Mouse (Mus musculus) myocyte (in vitro differentiated cells): ENCODE results near the gene Zcchc18.

ENCODE experiments used
- E2F4 ChIP-seq: IDR thresholded peaks from one replicate; pipeline ENCODE4 v1.6.1; 2011; ENCODE audit warnings: mild to moderate bottlenecking, control low read depth, moderate library complexity; ENCODE audit not compliant: insufficient read depth
- MAX ChIP-seq: IDR thresholded peaks from one replicate; pipeline ENCODE4 v1.6.1; 2011; ENCODE audit warnings: low read depth, mild to moderate bottlenecking, control low read depth
- MYOD1 ChIP-seq, 3 experiments: IDR thresholded peaks; one replicate each; pipeline ENCODE4 v1.6.1; 2011; ENCODE audit warnings: control low read depth in 2 of 3, low read depth in 2 of 3, mild to moderate bottlenecking in 2 of 3, moderate library complexity in 1 of 3; ENCODE audit not compliant: insufficient read length in 2 of 3, control insufficient read depth in 1 of 3
- POLR2A ChIP-seq: IDR thresholded peaks from one replicate; pipeline ENCODE4 v1.6.1; 2011; ENCODE audit warnings: low read depth, mild to moderate bottlenecking, control low read depth, moderate library complexity; ENCODE audit not compliant: insufficient read length
- POLR2AphosphoS2 ChIP-seq: IDR thresholded peaks from one replicate; pipeline ENCODE4 v1.6.1; 2011; ENCODE audit warnings: low read depth, control low read depth; ENCODE audit not compliant: insufficient read length
- REST ChIP-seq: IDR thresholded peaks from one replicate; pipeline ENCODE4 v1.6.1; 2011; ENCODE audit warnings: mild to moderate bottlenecking, control low read depth, moderate library complexity; ENCODE audit not compliant: insufficient read depth, insufficient read length
- TCF12 ChIP-seq: IDR thresholded peaks from one replicate; pipeline ENCODE4 v1.6.1; 2011; ENCODE audit warnings: mild to moderate bottlenecking, control low read depth; ENCODE audit not compliant: poor library complexity, insufficient read depth, severe bottlenecking
- TCF3 ChIP-seq: IDR thresholded peaks from one replicate; pipeline ENCODE4 v1.6.1; 2011; ENCODE audit warnings: low read depth, control low read depth; ENCODE audit not compliant: insufficient read length
- USF1 ChIP-seq: IDR thresholded peaks from one replicate; pipeline ENCODE4 v1.6.1; 2011; ENCODE audit warnings: low read depth, mild to moderate bottlenecking, control low read depth, moderate library complexity

GRCm38 (mm10) chrX:137015099-137015709 is 22.2 kb downstream of the Zcchc18 start:
- TF ChIP-seq POLR2A = no peak
- no peak for TF ChIP-seq MAX
- no peak for TF ChIP-seq TCF3
- no peak for TF ChIP-seq E2F4
- no peak for TF ChIP-seq USF1
- TF ChIP-seq POLR2AphosphoS2 = no peak
- TF ChIP-seq MYOD1 (IDR thresholded peaks at IDR 0.05; ENCODE audit: control insufficient read depth in 1 of 3, insufficient read length in 2 of 3, low read depth in 2 of 3) = no peak
- TF ChIP-seq REST = no peak
- no peak for TF ChIP-seq TCF12
